Mouse (Mus musculus): Measurements from ENCODE around the gene Csf3r. TPM values are rescaled to one million over a fixed set of nuclear protein-coding genes. Genes with fewer than 3 reads are reported as not detected.

The Csf3r gene
- 21.5 and 22.7 TPM in 2 replicates for polyA plus RNA-seq (2015; fragmentation: Nextera tagmentation; extraction: Ambion mirVana)

GRCm38 (mm10) chr4:126024303-126024900 lies at the start of gene Csf3r:
Csf3r (plus strand) TSS chr4:126024550.

GRCm38 (mm10) chr4:126046851-126047585 lies 22.7 kb downstream of the Csf3r start, which contains the start of gene Mrps15:
Mrps15 (plus strand) TSS chr4:126046925.

GRCm38 (mm10) chr4:126058134-126058996 lies 34.0 kb downstream of the Csf3r start, which contains the start of gene Oscp1:
Oscp1 (plus strand) TSS chr4:126058565.

Other genes starting within 250 kb of the Csf3r start
- gene Mrps15, start 22.4 kb downstream of the Csf3r start, polyA plus RNA-seq (2015; fragmentation: Nextera tagmentation; extraction: Ambion mirVana) = 85.8 and 90.1 TPM in 2 replicates
- gene Oscp1, start 34.0 kb downstream of the Csf3r start, polyA plus RNA-seq (2015; fragmentation: Nextera tagmentation; extraction: Ambion mirVana) = 2.9 and 3.8 TPM in 2 replicates
- 32.0 and 33.0 TPM in 2 replicates for gene Lsm10, start 72.1 kb downstream of the Csf3r start, polyA plus RNA-seq (2015; fragmentation: Nextera tagmentation; extraction: Ambion mirVana)
- gene Stk40, start 79.4 kb downstream of the Csf3r start, polyA plus RNA-seq (2015; fragmentation: Nextera tagmentation; extraction: Ambion mirVana) = 9.9 and 12.5 TPM in 2 replicates
- gene Eva1b, start 123.2 kb downstream of the Csf3r start, polyA plus RNA-seq (2015; fragmentation: Nextera tagmentation; extraction: Ambion mirVana) = 31.8 and 46.8 TPM in 2 replicates
- gene Sh3d21, start 138.9 kb downstream of the Csf3r start, polyA plus RNA-seq (2015; fragmentation: Nextera tagmentation; extraction: Ambion mirVana) = 1.6 and 2.6 TPM in 2 replicates
- gene Thrap3, start 178.2 kb downstream of the Csf3r start, polyA plus RNA-seq (2015; fragmentation: Nextera tagmentation; extraction: Ambion mirVana) = 111 and 114 TPM in 2 replicates
- 11.8 and 13.7 TPM in 2 replicates for gene Map7d1, start 231.8 kb downstream of the Csf3r start, polyA plus RNA-seq (2015; fragmentation: Nextera tagmentation; extraction: Ambion mirVana)
- 49.4 and 57.1 TPM in 2 replicates for gene Trappc3, start 237.8 kb downstream of the Csf3r start, polyA plus RNA-seq (2015; fragmentation: Nextera tagmentation; extraction: Ambion mirVana)

Measured in spleen, postnatal 0 days (tissue).